Mouse (Mus musculus): ENCODE measurements around the gene Mfn2.

The Mfn2 gene

GRCm38 (mm10) chr4:147904313-147905089 is at the start of gene Mfn2:
Gene Mfn2 (minus strand): TSS chr4:147904704.
- DNase-seq (ENCODE audit: extremely low read depth, low read depth, low spot score) = peak; percentile 14

- DNase-seq (ENCODE audit: extremely low read depth, low read depth, low spot score) = no peak
Observed at GRCm38 (mm10) chr4:147953590-147953989, 49.1 kb upstream of the Mfn2 start.

GRCm38 (mm10) chr4:147947511-147947910 is 43.0 kb upstream of the Mfn2 start:
- DNase-seq (ENCODE audit: extremely low read depth, low read depth, low spot score) = no peak

- DNase-seq (ENCODE audit: extremely low read depth, low read depth, low spot score) = no peak
Observed at GRCm38 (mm10) chr4:147943005-147943404, 38.5 kb upstream of the Mfn2 start.

- no peak for DNase-seq (ENCODE audit: extremely low read depth, low read depth, low spot score)
Observed at GRCm38 (mm10) chr4:147941045-147942020, 36.8 kb upstream of the Mfn2 start.

- peak; percentile 31 for DNase-seq (ENCODE audit: extremely low read depth, low read depth, low spot score)
Observed at GRCm38 (mm10) chr4:147940576-147941044, 36.1 kb upstream of the Mfn2 start, which contains the start of gene 2510039O18Rik. Gene 2510039O18Rik (plus strand): TSS chr4:147940895.

GRCm38 (mm10) chr4:147940111-147940510 is 35.6 kb upstream of the Mfn2 start:
- no peak for DNase-seq (ENCODE audit: extremely low read depth, low read depth, low spot score)

- DNase-seq (ENCODE audit: extremely low read depth, low read depth, low spot score) = peak; percentile 10
Observed at GRCm38 (mm10) chr4:147938148-147939096, 33.9 kb upstream of the Mfn2 start.

GRCm38 (mm10) chr4:147937486-147937885 is 33.0 kb upstream of the Mfn2 start:
- DNase-seq (ENCODE audit: extremely low read depth, low read depth, low spot score) = no peak

- no peak for DNase-seq (ENCODE audit: extremely low read depth, low read depth, low spot score)
Observed at GRCm38 (mm10) chr4:147937021-147937420, 32.5 kb upstream of the Mfn2 start.

GRCm38 (mm10) chr4:147936331-147936954 is 31.9 kb upstream of the Mfn2 start, which contains the start of gene Plod1:
Gene Plod1 (minus strand): TSS chr4:147936767.
- DNase-seq (ENCODE audit: extremely low read depth, low read depth, low spot score) = no peak

- no peak for DNase-seq (ENCODE audit: extremely low read depth, low read depth, low spot score)
Observed at GRCm38 (mm10) chr4:147935904-147936303, 31.4 kb upstream of the Mfn2 start.

- DNase-seq (ENCODE audit: extremely low read depth, low read depth, low spot score) = no peak
Observed at GRCm38 (mm10) chr4:147934611-147935010, 30.1 kb upstream of the Mfn2 start.

GRCm38 (mm10) chr4:147934134-147934533 is 29.6 kb upstream of the Mfn2 start:
- no peak for DNase-seq (ENCODE audit: extremely low read depth, low read depth, low spot score)

- no peak for DNase-seq (ENCODE audit: extremely low read depth, low read depth, low spot score)
Observed at GRCm38 (mm10) chr4:147930946-147931345, 26.4 kb upstream of the Mfn2 start.

- no peak for DNase-seq (ENCODE audit: extremely low read depth, low read depth, low spot score)
Observed at GRCm38 (mm10) chr4:147928540-147928939, 24.0 kb upstream of the Mfn2 start.

- no peak for DNase-seq (ENCODE audit: extremely low read depth, low read depth, low spot score)
Observed at GRCm38 (mm10) chr4:147928136-147928535, 23.6 kb upstream of the Mfn2 start.

GRCm38 (mm10) chr4:147927705-147928104 is 23.2 kb upstream of the Mfn2 start:
- DNase-seq (ENCODE audit: extremely low read depth, low read depth, low spot score) = no peak

GRCm38 (mm10) chr4:147922341-147922740 is 17.8 kb upstream of the Mfn2 start:
- no peak for DNase-seq (ENCODE audit: extremely low read depth, low read depth, low spot score)

GRCm38 (mm10) chr4:147920973-147921372 is 16.5 kb upstream of the Mfn2 start:
- no peak for DNase-seq (ENCODE audit: extremely low read depth, low read depth, low spot score)

All from fat pad, adult 2 months (tissue).